Mouse (Mus musculus): Measurements from ENCODE around the gene Clmp.
"Not testable (repeated sequence)": the region's sequence is repeated elsewhere in the genome, so short reads cannot be mapped to it uniquely, and the experiment has no call there.

DNA sequence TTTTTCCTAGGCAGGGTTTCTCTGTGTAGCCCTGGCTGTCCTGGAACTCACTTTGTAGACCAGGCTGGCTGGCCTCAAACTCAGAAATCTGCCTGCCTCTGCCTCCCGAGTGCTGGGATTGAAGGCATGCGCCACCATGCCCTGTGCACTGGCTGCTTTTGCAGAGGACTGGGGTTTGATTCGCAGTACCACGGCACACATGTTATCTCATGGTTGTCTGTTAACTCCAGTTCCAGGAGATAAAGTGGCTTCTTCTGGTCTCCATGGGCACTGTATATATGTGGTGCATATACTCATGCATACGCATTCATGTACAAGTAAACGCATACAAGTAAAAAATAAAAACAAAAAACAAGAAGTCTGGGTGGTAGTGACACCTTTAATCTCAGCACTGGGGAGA lies 101.1 kb downstream of the Clmp start:
- not testable (repeated sequence) for TF ChIP-seq POLR2A (IDR thresholded peaks at IDR 0.05; ENCODE audit: low read depth, low read length); CTCF (IDR thresholded peaks at IDR 0.05; ENCODE audit: extremely low read depth, insufficient read depth, insufficient read length, insufficient replicate concordance)
